Mouse (Mus musculus): ENCODE measurements around the gene Gm11034. TPM values are rescaled to one million over a fixed set of nuclear protein-coding genes. Genes with fewer than 3 reads are reported as not detected.

Gm11034 gene
- polyA plus RNA-seq, 1 experiment from 2014 or later, result not detected

GRCm38 (mm10) chr8:72169098-72169668, 44.3 kb downstream of the Gm11034 start:
- Histone ChIP-seq H3K9ac (no peak overlapping the region), H3K9me3 (replicated peaks) (no peaks in the 10 kb centered on the region), H3K27ac (peak overlapping the region; percentile 19; the same call in 1 of the 2 replicates), H3K4me3 (replicated peaks) (no peak overlapping the region), H3K4me1 (replicated peaks) (peaks cover 20% of the 10 kb centered on the region), H3K27me3 (no peaks in the 10 kb centered on the region), H3K36me3 (peaks cover 91% of the 10 kb centered on the region), H3K4me2 (no peak overlapping the region)
- DNase-seq, result no peak
- peak; percentile 8; the same call in 1 of the 2 replicates for ATAC-seq (ENCODE audit: low read depth)
- WGBS (ENCODE audit: insufficient replicate concordance), result 67% methylated on average over 3 of the region's 3 CpGs

Other genes starting within 250 kb of the Gm11034 start
- 1.6 and 1.9 TPM in 2 replicates for gene Cyp4f18, start 204.0 kb downstream of the Gm11034 start, polyA plus RNA-seq (2015; fragmentation: Nextera tagmentation; extraction: Ambion mirVana)
- gene Olfr372, start 172.4 kb downstream of the Gm11034 start, polyA plus RNA-seq (2015; fragmentation: Nextera tagmentation; extraction: Ambion mirVana), result not detected in 2 replicates
- 0.03 TPM in 2 replicates for gene Olfr373, start 130.5 kb downstream of the Gm11034 start, polyA plus RNA-seq (2015; fragmentation: Nextera tagmentation; extraction: Ambion mirVana)
- not detected in 2 replicates for gene Olfr374, start 106.6 kb downstream of the Gm11034 start, polyA plus RNA-seq (2015; fragmentation: Nextera tagmentation; extraction: Ambion mirVana)
- gene Tpm4, start 78.7 kb downstream of the Gm11034 start, polyA plus RNA-seq (2015; fragmentation: Nextera tagmentation; extraction: Ambion mirVana), result 110 and 131 TPM in 2 replicates
- 75.4 and 97.2 TPM in 2 replicates for gene Rab8a, start 52.4 kb downstream of the Gm11034 start, polyA plus RNA-seq (2015; fragmentation: Nextera tagmentation; extraction: Ambion mirVana)
- gene Hsh2d, start 24.0 kb downstream of the Gm11034 start, polyA plus RNA-seq (2015; fragmentation: Nextera tagmentation; extraction: Ambion mirVana), result 0.16 and 0.29 TPM in 2 replicates
- not detected in 2 replicates for gene Cib3, start 799 bp downstream of the Gm11034 start, polyA plus RNA-seq (2015; fragmentation: Nextera tagmentation; extraction: Ambion mirVana)
- gene Fam32a, start 6.1 kb upstream of the Gm11034 start, polyA plus RNA-seq (2015; fragmentation: Nextera tagmentation; extraction: Ambion mirVana), result 38.8 and 43.4 TPM in 2 replicates
- 64.1 and 67.7 TPM in 2 replicates for gene Ap1m1, start 26.4 kb upstream of the Gm11034 start, polyA plus RNA-seq (2015; fragmentation: Nextera tagmentation; extraction: Ambion mirVana)
- gene Gm10282, start 91.6 kb upstream of the Gm11034 start, polyA plus RNA-seq (2015; fragmentation: Nextera tagmentation; extraction: Ambion mirVana), result 8.9 and 11.2 TPM in 2 replicates
- gene Klf2, start 105.4 kb upstream of the Gm11034 start, polyA plus RNA-seq (2015; fragmentation: Nextera tagmentation; extraction: Ambion mirVana), result 2.1 and 2.9 TPM in 2 replicates
- gene Eps15l1, start 207.8 kb upstream of the Gm11034 start, polyA plus RNA-seq (2015; fragmentation: Nextera tagmentation; extraction: Ambion mirVana), result 17.5 and 21.1 TPM in 2 replicates
- 0.59 and 0.93 TPM in 2 replicates for gene Calr3, start 230.2 kb upstream of the Gm11034 start, polyA plus RNA-seq (2015; fragmentation: Nextera tagmentation; extraction: Ambion mirVana)
- gene 1700030K09Rik, start 230.2 kb upstream of the Gm11034 start, polyA plus RNA-seq (2015; fragmentation: Nextera tagmentation; extraction: Ambion mirVana), result 4.2 and 5.0 TPM in 2 replicates